Mouse (Mus musculus) adrenal gland (tissue): ENCODE results near the gene Tspan33.
"Not testable (repeated sequence)": the region's sequence is repeated elsewhere in the genome, so short reads cannot be mapped to it uniquely, and the experiment has no call there.

Source experiments
- intact Hi-C: fragments of 180-260 bp; cut with DNase I; formaldehyde crosslinking; loops from one replicate; pipeline ENCODE4 v1.15.1; 2025
- long read RNA-seq, 2 experiments: library from polyadenylated mRNA; unstranded; transcript quantifications; one replicate each; pipeline ENCODE4 v2.0.0; 2020; ENCODE audit warnings: borderline replicate concordance in 1 of 2; ENCODE audit not compliant: insufficient replicate concordance in 1 of 2

Tspan33 gene
- long read RNA-seq, experiment 1, partial matches to known transcripts = 0 of 1 reads
- long read RNA-seq, experiment 1, other reads (novel, unspliced or antisense) = 0 of 1 reads
- long read RNA-seq, experiment 2, partial matches to known transcripts = 0 of 1 reads
- long read RNA-seq, experiment 2, other reads (novel, unspliced or antisense) = 1 of 1 reads

DNA sequence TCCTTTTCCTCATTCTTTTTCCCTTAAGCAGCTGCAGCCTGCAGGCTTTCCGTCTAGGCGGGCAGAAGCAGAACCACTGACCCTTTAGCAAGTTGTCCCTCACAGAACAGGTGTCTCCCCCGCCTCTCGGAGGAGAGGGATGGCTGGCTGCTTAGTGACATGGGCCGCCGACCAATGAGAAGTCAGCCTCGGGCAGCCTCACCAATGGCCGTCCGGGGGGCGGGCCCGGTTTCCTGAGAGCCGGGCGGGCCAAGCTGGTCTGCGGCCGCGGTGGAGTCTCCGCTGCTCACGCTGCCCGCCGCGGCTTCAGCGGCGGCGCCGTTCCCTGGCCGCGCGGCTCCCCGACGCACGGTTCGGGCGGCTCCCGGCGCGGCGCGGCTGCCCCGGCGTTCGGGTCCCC, at the start of gene Tspan33:
Gene Tspan33, plus strand, starts transcription at position 270 of the 400 bp plus-strand sequence.
- intact Hi-C loops = no loop called here

DNA sequence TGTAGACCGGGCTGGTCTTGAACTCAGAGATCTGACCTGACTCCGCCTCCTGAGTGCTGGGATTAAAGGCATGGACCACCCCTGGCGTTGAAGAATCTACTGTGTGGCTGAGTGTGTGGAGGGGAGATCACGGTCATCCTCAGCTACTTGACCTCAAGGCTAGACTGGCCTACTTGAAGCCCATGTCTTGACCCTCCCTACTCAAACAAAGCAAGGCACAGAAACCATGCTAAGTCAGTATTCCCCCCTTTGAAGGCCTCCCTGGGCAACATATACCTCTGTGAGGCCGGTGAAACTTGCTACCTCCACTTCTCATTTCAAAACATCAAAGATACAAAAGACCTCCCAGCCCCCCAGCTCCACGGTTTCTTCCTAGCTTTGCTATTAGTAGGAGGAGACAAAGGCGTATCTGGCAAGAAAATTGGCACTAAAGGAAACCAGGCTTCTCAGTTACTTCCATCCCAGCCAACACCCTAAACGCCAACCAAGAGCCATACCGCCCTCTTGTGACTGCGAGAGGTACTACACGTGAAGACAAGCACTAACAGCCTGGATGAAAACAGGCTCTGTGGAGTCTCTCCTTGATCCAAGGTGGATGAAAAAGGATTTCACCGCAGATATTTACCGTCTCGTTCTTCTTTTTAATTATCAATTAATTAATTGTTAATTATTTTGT, 44.4 kb upstream of the Tspan33 start:
- intact Hi-C loops = loop anchor here (2.0 to 5.0 kb wide), 2 partner anchors 133 to 207 kb away; no protein-coding TSS in a partner anchor

DNA sequence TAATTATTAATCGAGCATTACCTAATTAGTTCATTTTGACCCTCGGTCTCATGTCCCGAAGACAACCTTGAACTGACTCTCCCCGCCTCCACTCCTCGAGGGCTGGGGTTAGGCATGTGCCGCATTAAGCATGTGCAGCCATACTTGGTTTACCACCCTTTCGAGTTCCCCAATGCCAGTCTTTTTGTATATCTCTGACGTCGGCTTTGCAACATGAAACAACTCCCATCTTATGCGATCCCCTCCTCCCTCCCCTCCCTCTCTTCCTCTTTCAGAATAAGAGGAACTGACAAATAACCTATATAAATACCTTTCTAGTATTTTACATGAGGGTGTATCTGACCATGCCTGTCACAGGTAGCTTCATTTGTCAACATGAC, 43.9 kb upstream of the Tspan33 start:
- intact Hi-C loops = loop anchor here (2.0 kb wide), 1 partner anchor 133 kb away; no protein-coding TSS in a partner anchor

DNA sequence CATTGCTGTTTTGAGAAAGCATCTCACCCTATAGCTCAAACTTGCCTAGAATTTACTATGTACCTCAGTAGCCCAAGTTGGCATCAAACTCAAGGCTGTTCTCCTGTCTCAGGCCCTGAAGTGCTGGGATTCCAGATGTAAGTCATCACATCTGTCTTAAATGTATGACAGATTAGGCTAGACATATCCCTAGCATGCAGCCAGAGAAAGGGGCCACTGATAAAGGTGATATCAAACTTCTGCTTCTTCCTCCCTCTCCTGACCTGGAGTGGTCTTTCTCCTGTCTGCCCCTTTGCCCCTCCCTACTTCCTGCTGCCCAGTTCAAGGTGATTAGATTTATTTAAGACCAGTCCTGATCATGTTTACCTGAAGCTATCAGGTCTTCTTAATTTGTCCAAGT, 40.8 kb upstream of the Tspan33 start:
- intact Hi-C loops = no loop called here

DNA sequence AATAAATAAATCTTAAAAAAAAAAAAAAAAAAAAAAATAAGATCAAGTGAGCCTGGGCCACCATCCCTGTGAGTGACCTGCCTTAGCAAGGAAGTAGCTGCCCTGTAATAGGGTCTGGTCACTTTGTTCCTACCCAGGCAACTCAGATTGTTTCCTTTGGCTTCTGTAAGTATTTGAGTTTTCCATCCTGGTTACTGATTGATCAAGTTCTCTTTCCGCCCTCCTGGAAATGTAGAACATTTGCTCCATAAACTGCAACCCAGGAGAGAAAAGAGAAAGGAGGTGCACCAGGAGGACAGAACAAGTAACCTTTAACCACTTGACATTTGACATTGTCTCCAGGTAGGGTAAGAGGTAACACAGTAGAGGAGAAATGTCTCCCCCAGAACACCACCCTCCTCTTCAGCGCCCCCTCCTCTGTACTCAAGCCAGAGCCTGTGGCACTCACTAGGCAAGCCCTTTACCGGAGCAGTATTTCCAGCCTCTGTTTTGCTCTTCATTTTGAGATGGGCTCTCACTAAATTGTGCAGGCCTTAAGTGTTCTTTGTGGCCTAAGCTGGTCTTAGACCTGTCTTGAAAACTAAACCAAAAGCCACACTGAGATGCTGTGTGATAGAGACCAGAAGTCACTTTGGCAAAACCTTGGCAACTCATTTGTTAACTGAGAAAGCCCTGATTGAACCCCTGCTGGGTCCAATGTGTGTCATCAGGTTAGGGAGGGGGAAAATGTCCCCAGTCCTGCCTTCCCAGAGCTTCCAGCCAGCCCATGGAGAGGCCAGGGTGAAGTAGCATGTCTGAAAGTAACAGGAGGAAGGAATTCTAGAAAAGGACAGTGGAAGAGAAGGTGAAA, 35.2 kb upstream of the Tspan33 start:
- intact Hi-C loops = no loop called here

DNA sequence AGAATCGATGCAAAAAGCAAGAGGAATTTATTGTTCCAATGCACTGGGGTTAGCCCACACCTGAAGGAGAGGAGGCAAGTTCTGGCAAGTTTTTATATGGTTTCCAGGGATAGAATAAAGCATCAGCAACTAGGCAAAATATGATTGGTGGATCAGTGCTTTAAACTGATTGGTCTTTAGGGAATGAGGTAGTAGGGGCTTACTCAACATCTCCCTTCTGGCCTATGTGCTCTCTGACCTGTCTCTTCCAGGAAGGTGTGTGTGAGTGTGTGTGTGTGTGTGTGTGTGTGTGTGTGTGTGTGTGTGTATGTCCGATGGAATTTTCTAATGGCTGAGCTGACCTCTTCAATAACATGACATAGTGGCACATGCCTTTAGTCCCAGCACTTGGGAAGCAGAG, 34.1 kb upstream of the Tspan33 start:
- intact Hi-C loops = no loop called here

DNA sequence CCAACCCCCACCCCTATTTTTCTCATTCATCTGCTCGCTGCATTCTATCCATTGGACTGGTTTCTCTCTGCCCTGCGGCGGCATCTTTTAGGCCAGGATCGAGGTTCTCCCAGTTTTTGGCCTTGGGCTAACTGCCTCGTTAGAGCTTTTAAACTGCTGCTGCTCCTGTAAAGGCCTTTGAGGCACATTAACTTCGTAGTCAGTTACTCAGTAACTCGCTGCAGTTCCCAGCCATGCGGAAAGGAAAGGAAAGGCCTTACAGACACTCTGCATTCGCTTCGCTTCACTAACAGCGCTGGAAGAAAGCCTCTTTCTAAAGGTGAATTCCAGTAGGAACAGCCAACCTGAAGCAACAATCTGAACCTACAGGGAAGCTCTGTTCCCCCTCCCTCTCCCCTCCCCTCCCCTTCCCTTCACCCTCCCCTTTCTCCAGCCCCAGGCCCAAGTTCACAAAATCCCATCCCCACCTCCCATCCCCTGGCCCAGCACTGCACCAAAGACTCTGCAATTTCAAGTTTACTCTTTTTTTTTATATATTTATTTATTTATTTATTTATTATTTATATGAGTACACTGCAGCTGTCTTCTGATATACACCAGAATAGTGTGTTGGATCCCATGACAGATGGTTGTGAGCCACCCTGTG, 33.2 kb upstream of the Tspan33 start:
- intact Hi-C loops = no loop called here

DNA sequence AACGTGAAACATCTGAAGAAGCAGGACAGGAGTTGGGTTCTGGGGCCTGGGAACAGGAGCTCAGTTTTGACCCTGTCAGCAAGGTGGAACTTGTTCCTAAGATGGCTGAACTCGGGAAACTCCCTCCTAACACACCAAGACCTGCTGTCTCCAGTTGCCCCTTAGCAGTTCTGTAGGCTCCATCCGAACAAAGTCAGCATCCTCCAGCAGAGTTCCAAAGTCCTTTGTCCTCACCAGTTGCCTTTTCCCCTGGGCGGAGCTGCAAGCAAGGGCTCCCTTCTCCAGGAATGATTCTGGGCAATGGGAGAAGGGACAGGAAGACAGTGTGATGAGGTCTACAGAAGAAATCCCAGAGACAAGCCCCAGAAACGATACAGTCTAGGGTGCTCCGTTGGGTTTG, 26.8 kb upstream of the Tspan33 start:
- intact Hi-C loops = no loop called here

DNA sequence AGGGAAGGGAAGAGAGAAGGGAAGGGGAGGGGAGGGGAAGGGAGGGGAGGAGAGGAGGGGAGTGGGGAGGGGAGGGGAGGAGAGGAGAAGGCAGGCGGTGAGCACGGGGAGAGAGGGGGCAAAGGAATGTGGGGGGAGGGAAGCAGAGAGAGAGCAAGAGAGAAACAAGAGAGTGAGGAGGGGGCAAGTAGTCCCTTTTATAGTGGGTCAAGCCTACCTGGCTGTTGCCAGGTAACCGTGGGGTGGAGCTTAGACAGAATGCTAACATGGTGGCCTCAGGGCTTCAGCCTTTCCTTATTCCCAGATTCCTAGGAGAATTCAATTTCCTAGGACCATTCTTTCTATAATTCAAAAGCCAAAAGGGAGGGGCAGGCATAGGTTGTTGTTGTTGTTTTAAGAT, 22.3 kb upstream of the Tspan33 start:
- intact Hi-C loops = no loop called here

DNA sequence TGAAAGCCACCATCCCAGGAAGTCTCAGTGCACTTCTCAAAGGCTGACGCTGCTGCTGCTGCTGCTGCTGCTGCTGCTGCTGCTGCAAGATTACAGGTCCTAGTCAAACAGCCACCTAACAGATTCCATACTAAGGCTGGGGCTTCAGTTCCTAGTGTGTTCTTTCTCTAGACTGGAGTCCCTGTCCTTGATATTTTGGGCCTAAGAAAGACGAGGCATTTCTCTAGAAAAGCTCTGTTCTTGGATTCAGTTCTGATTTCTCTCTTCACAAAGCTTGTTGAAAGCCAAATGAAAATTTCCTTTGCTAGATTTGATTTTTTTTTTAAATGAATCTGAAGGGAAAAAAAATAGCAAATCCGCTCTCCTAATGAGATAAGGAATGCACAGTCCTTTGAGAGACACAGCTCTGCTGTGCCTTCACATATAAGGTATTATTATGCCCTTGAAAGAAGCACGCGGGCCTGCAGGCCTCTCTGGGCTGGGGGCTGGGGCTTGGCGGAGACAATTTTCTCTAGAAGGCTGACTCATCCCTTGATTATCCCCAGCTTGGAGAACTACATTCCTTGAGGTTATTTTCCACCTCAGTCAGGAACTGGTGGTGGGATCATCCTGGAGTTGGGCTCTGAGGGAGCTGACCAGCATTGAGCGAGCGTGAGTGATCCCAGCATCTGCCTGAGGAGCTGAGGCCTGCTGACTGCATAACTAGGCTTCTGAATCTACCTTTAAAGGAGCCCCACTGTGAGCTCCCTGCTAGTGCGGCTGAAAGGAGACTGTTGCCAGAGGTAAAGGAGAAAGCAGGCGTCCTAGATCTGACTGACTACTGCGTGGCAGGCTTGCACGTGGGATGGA, 21.2 kb upstream of the Tspan33 start:
- intact Hi-C loops = no loop called here

DNA sequence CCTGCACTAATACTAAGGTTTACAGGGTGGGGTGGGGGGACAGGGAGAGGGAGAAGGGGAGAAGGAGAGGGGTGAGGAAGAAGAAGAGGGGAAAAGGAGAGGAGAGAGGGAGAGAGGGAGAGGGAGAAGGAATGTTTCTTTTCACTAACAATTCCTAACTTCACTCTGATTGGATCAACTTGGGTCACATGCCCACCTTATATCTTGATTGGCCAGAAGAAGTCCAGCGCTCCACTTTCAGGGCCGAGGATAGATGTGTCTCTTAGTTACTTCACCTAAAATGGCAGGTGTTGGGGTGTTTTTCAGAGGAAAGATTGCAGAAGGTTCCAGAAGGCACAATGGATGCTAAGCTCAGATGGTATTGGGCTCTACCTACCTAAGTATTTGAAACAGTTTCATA, 20.3 kb upstream of the Tspan33 start:
- intact Hi-C loops = no loop called here

DNA sequence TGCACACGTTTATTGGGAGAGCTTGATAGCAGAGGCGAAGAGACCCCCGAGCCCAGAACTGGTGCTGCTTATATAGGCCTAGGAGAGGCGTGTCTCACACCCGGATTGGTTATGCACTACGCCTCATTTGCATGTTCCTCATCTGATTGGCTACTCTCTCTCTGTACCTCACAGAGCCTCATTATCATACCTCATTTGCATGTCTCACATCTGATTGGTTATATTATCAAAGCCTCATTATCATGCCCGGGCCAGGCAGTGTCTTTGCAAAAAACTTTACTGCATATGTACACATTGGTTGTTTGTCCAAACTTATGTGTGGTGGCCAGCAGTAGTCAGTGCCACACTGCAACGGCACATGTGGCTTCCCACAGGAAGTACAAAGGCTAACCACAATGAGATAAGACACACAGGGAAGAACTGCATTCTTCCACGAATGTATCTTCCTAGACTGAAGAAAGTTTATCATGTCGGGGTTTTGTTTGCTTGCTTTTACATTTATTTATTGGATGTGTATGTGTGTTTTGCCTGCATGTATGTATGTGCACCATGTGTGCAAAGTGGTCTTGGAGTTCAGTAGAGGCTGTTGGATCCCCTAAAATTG, 14.0 kb upstream of the Tspan33 start:
- intact Hi-C loops = not testable (repeated sequence)

DNA sequence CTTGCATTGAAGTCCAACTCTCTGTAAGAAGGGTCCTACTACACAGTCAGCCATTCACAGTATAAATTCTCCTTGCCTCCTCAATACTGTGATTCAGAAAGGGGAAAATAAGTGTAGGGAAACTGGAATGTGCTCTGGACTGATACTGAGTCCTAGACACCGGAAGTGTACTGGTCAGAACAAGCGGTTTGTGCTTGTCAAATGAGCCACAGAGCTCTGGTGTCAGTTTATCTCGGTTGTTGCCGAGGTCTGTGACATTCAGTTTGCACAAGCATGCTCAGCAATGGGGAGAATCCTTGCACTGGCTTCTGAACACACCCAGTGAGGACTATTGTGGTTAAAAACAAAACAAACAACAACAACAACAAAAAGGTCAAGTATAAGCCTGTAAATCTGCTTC, 12.2 kb upstream of the Tspan33 start:
- intact Hi-C loops = no loop called here

DNA sequence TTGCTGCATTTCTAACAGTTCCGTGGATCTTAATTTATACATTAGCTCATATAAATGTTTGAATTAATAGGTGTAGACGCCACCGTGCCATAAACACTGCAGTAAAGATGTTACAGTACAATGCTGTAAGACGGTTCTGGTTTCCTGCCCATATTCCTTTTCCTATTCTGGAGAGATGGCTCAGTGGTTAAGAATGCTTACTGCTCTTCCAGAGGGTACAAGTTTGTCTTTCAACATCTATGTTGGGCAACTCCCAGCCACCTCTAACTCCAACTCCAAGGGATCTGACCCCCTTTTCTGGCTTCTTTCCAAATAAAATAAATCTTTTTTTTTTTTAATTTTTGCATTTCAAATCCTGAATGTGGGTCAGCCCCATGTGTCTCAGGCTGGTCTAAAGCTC, 9.3 kb upstream of the Tspan33 start:
- intact Hi-C loops = no loop called here

DNA sequence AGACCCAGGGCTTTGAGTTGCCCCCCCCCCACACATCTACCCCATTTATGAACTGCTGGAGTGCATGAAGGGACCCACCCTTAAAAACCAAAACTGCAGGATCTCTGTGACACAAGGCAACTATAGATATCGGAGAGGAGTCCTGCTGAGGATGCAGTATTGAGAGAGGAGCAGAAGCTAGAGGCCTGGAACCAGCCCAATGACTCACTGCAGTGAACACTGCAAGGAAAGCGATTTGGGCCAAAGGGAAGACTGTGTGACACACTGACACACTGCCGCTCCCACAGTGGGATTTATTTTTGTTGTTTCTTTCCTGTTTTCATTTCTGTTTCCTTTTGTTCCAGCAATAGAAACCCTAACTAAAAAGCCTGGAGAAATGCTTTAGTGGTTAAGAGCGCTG, 8.1 kb upstream of the Tspan33 start:
- intact Hi-C loops = no loop called here

DNA sequence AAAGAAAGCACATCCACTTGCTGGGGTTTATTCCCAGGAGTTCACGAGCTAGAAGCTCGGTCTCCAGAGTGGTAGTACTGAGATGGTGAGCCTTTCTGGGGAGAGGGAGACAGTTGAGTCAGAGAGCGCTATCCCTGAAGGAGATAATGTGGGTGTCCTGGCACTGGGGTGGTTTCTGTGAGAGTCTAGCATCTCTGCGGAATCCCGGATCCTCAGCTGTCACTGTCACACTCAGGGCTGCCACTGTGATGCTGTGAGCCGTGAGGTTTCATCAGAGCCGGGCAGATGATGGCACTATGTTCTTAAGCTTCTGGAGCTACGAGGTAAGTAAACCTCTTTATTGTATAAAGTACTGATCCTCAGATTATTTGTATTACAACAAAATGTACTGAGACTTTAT, 4.6 kb upstream of the Tspan33 start:
- intact Hi-C loops = no loop called here

DNA sequence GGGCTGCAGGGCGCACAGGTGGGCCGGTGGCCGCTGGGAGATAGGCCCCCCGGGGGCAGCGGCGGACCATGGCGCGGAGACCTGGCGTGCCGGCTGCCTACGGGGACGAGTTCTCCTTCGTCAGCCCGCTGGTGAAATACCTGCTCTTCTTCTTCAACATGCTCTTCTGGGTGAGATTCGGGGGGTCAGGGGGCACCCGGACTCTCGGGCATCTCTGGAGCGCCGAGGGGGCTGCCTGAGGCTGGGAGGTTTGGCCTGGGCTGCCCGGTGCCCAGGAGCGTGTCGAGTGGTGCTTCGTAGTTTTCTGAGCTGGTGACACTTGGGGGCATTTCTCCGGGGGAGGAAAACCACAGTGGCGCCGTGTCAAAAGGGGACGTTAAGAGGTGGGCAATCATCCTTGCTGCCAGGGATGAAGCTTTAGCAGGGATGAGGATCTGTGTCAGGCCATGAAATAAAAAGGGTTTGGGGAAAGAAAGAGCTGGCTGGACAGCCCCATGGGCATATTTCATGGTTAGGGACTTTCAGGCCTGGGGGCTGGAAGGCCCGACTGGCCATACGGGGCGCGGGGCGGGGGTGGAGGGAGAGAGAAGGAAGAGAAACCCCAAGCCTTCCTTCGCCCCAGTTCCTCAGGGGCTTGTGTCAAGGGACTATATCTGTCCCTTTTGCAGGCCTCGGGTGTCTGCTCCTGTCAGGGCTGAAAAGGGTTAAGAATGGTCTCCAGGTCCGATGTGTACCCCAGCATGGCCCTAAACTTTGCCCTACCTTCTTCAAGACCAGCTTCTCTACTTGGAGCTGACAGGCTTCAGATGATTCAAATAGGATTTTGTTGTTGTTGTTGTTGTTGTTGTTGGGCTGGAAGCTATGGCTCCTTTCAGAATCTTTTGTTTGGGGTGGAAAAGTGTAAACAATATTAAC, 610 bp downstream of the Tspan33 start:
- intact Hi-C loops = no loop called here

DNA sequence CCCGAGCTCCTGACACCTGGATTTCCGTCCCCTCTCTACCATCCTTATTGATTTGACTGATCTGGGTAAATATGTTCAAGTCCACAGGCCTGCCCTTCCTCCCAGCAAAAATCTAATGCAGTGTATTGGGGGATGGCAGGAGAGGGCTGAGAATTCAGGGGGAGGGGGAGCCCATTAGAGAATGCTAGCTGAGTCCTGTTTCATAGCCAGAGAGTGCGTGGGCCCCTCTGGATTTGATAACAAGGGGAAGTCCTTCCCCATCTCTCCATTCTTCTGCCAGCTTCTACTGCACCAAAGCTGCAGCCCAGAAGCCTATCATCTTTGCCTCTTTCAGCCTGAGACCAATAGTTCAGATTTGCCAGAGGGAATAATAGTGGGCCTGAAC, 1.3 kb downstream of the Tspan33 start:
- intact Hi-C loops = no loop called here

DNA sequence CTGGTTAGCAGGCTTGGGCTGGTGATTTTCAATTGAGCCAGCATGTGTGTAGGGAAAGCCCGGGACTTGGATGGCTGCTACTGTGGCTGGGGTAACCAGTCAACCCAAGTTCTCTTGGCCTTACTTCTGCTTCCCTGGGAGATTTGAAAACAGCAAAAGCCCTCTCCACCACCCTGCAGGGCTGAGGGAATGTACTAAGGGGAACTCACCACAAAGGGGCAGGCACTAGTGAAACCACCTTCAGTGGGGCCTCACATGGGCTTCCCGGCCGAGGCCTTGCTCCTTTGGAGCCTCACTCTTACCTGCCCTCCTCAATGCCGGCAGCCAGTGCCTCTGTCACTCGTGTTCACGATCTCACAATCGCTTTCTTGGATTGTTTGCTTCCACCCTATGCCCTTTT, 2.0 kb downstream of the Tspan33 start:
- intact Hi-C loops = no loop called here

DNA sequence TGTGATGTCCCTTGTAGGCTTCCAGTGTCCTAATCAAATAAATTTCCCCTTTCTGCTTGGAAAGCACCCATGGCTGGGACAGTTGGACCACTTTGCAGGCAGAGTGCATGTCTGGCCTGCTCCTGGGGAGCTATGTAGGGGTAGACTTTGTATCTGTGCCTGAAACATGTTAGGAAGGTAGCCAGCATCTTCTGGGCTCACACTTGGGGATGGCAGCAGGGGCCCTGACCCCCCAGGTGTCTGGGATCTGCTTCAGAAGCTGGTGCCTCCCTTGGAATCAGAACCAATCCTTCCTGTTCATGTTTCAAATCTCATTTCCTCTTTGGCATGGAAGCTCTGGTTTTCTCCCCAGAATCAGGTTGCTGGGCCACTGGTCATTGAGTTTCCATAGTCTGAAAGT, 3.1 kb downstream of the Tspan33 start:
- intact Hi-C loops = no loop called here
